Comparison of ENCODE assay signal across 8 mouse cellular contexts in genomic region chr1:80854289-80854701, GRCm38 (mm10).
DNase-seq lines count a peak whose midpoint lies in the region; ATAC-seq lines count a peak whose summit lies in the region.

No protein-coding gene starts in this region.

- H3K4me3 ChIP-seq in midbrain, embryonic 13.5 days (replicated peaks), result no peak overlapping the region
- no peak overlapping the region for H3K4me3 ChIP-seq in midbrain, embryonic 10.5 days
- no peak overlapping the region for H3K4me3 ChIP-seq in embryonic facial prominence, embryonic 13.5 days

- H3K27ac ChIP-seq in midbrain, embryonic 13.5 days, result no peak overlapping the region
- no peak overlapping the region for H3K27ac ChIP-seq in midbrain, embryonic 10.5 days (replicated peaks)
- H3K27ac ChIP-seq in embryonic facial prominence, embryonic 13.5 days, result peak overlapping the region; percentile 5; the same call in 1 of the 2 replicates

- 66% methylated on average over 7 of the region's 7 CpGs for WGBS in midbrain, embryonic 13.5 days
- WGBS in midbrain, embryonic 10.5 days, result 81% methylated on average over 7 of the region's 7 CpGs
- 21% methylated on average over 7 of the region's 7 CpGs for WGBS in embryonic facial prominence, embryonic 13.5 days

- H3K36me3 ChIP-seq in midbrain, embryonic 13.5 days, result no peaks in the 10 kb centered on the region
- H3K36me3 ChIP-seq in midbrain, embryonic 10.5 days, result no peaks in the 10 kb centered on the region
- H3K36me3 ChIP-seq in embryonic facial prominence, embryonic 13.5 days, result no peaks in the 10 kb centered on the region

- no peaks in the 10 kb centered on the region for H3K27me3 ChIP-seq in midbrain, embryonic 13.5 days
- H3K27me3 ChIP-seq in midbrain, embryonic 10.5 days (ENCODE audit: low read depth, poor library complexity, severe bottlenecking), result no peaks in the 10 kb centered on the region
- no peaks in the 10 kb centered on the region for H3K27me3 ChIP-seq in embryonic facial prominence, embryonic 13.5 days

- ATAC-seq in midbrain, embryonic 13.5 days, result peak; percentile 55; the same call in 1 of the 2 replicates
- peak; percentile 67; the same call in 1 of the 2 replicates for ATAC-seq in embryonic facial prominence, embryonic 13.5 days (ENCODE audit: insufficient number of reproducible peaks, insufficient read depth, low FRiP score, low TSS enrichment, low read depth)
- ATAC-seq in megakaryocyte-erythroid progenitor cell, adult 5-6 weeks (replicated peaks; ENCODE audit: low FRiP score, low TSS enrichment, poor library complexity, severe bottlenecking), result no peak

- no peak overlapping the region for H3K9ac ChIP-seq in midbrain, embryonic 13.5 days (replicated peaks)
- no peak overlapping the region for H3K9ac ChIP-seq in embryonic facial prominence, embryonic 13.5 days

- no peaks in the 10 kb centered on the region for H3K4me1 ChIP-seq in midbrain, embryonic 13.5 days (replicated peaks)
- no peaks in the 10 kb centered on the region for H3K4me1 ChIP-seq in midbrain, embryonic 10.5 days
- H3K4me1 ChIP-seq in embryonic facial prominence, embryonic 13.5 days, result peaks cover 14% of the 10 kb centered on the region

- H3K9me3 ChIP-seq in midbrain, embryonic 13.5 days, result no peaks in the 10 kb centered on the region
- H3K9me3 ChIP-seq in midbrain, embryonic 10.5 days (replicated peaks), result no peaks in the 10 kb centered on the region
- no peaks in the 10 kb centered on the region for H3K9me3 ChIP-seq in embryonic facial prominence, embryonic 13.5 days

- no peak for DNase-seq in midbrain, embryonic 10.5 days (ENCODE audit: low spot score)
- peak; percentile 64 to 71 for DNase-seq in layer of hippocampus, adult 8-10 months (ENCODE audit: low spot score in 2 of 2)
- peak; percentile 19 for DNase-seq in lung, postnatal 36 days
- DNase-seq in adrenal gland, adult 18-20 months (ENCODE audit: low spot score in 2 of 2), result no peak
- no peak for DNase-seq in thymus, adult 18-20 months

- no peak overlapping the region for H3K4me2 ChIP-seq in midbrain, embryonic 13.5 days (replicated peaks)
- H3K4me2 ChIP-seq in embryonic facial prominence, embryonic 13.5 days, result peak overlapping the region; percentile 45

Comparison
In these comparisons a context has a peak if more than half of its experiments do, and no peak if none do; other contexts are left out.
1. DNase-seq: peak in layer of hippocampus, adult 8-10 months (2 of 2) and lung, postnatal 36 days (single experiment); none in midbrain, embryonic 10.5 days (single experiment), adrenal gland, adult 18-20 months (0 of 2) and thymus, adult 18-20 months (0 of 2).